Mouse (Mus musculus): ENCODE measurements around the gene Isg20l2.

DNA sequence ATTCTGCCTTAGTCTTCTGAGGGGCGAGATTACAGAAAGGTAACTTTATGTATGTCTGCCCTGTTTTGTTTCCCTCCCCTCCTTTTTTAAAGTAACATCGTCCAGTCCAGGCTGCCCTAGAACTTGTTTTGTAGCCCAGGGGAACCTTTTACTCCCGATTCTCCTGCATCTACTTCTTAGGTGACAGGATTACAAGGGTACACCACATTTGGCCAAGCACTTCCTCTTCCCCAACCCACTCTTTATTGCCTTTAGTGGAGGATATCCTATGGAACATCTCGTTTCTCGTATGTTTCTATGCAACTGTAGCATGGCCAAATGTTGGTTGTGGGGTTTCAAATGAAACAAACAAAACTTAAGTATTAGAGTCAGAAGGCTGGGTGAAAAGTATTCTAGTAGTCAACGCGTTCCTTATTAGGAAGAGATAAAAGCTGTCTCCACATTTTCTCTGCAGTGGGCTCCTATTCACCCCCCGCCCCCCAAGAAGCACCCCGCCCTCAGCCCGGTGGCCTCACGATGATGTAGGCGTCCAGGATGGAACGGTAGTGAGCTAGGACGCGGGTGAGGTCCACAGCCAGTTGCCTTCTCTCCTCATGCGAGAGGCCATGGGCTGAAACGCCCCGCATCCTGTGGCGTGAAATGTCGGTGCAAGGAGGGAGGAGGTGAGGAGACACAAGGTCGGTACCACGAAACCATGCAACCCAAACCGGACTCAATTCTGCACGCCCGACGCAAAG lies 605 bp upstream of the Isg20l2 start:
- no peak for TF ChIP-seq GATA1 (IDR thresholded peaks at IDR 0.05; ENCODE audit: low read length)
- TF ChIP-seq TAL1 (IDR thresholded peaks at IDR 0.05; ENCODE audit: low read length), result no peak
